Mouse (Mus musculus) stomach, embryonic 15.5 days (tissue): ENCODE data around the gene Nes. TPM values are rescaled to one million over a fixed set of nuclear protein-coding genes. Genes with fewer than 3 reads are reported as not detected.

Experiments
- ATAC-seq: fragments of 200-750 bp; cut with Nextera tagmentation; 2 replicates; pipeline ENCODE4 v1.8.0; 2017; ENCODE audit warnings: low read depth, moderate number of reproducible peaks, moderate TSS enrichment; ENCODE audit not compliant: insufficient read depth, low FRiP score
- H3K27ac ChIP-seq: fragments of 300-500 bp; sonication (generic); 2 replicates; pipeline ENCODE4 v1.5.1; 2015; ENCODE audit warnings: mild to moderate bottlenecking, inconsistent platforms
- H3K27me3 ChIP-seq: fragments of 300-500 bp; sonication (generic); replicated peaks from 2 replicates; pipeline ENCODE4 v1.6.1; 2015; ENCODE audit warnings: inconsistent platforms
- H3K36me3 ChIP-seq: fragments of 300-500 bp; sonication (generic); 2 replicates; pipeline ENCODE4 v1.6.1; 2015; ENCODE audit warnings: inconsistent platforms
- H3K4me1 ChIP-seq: fragments of 300-500 bp; sonication (generic); 2 replicates; pipeline ENCODE4 v1.6.1; 2015; ENCODE audit warnings: inconsistent platforms
- H3K4me2 ChIP-seq: fragments of 300-500 bp; sonication (generic); 2 replicates; pipeline ENCODE4 v1.6.1; 2015; ENCODE audit warnings: mild to moderate bottlenecking, inconsistent platforms
- H3K4me3 ChIP-seq: fragments of 300-500 bp; sonication (generic); replicated peaks from 2 replicates; pipeline ENCODE4 v1.5.1; 2015; ENCODE audit warnings: inconsistent platforms
- H3K9ac ChIP-seq: fragments of 300-500 bp; sonication (generic); 2 replicates; pipeline ENCODE4 v1.6.1; 2015; ENCODE audit warnings: inconsistent platforms
- H3K9me3 ChIP-seq: fragments of 300-500 bp; sonication (generic); 2 replicates; pipeline ENCODE4 v1.6.1; 2016; ENCODE audit warnings: inconsistent platforms
- WGBS: fragments of 180-500 bp; shearing (Covaris S2); methylation state at CpG from one replicate; pipeline ENCODE4 v1.1.7; 2015; 5-methylcytosine and 5-hydroxymethylcytosine counted together
- polyA plus RNA-seq: library from polyadenylated mRNA; unstranded; fragments of >200 nt; fragmentation: Nextera tagmentation; extraction: Ambion mirVana; gene quantifications from 2 replicates; pipeline ENCODE4 v1.2.1, GENCODE M21; 2015

Nes gene
- polyA plus RNA-seq, 1 experiment from 2014 or later, result 18.6 TPM

DNA sequence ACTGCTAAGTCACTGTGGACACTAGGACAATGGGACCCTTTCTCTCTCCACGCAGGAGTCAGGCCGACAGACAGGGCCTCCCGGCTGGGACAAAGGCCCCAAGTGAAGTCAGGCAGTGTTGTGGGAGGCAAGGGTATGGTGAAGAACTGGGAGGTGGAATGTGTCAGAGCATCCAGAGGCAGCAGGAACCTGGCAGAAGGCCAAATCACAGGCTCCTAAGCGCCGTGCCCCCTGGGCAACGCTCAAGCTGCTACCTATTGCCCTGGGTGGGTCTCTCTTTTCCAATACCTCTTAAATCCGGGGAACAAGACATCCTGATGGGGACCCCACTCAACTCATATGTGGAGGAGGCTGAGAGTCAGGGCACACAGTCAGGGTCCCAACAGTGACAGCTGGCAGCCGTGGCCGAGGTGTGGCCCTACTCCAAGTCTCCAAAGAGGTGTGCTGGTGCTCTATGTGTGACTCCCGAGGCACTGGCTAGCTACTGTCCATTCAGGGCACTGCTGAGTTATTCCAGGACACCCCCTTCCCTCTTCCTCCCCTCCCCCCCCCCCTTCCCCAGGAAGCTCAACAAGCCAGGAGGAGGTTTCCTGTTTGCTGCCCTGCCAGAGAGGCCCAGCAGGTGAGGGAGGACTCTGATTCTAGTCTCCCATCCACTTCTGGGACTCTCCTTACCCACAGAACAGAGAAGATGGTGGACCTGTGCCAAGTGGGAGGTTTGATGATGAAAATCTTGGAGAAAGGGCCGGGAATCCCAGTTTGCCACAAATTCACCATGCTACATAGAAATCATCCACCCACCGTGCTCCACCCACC is 14.8 kb downstream of the Nes start:
- peaks cover 26% of the 10 kb centered on the region for H3K27me3 ChIP-seq
- H3K9me3 ChIP-seq, result no peaks in the 10 kb centered on the region
- peak overlapping the region; percentile 57 for H3K27ac ChIP-seq
- H3K4me2 ChIP-seq, result no peak overlapping the region
- peaks cover 64% of the 10 kb centered on the region for H3K4me1 ChIP-seq
- WGBS, result 33% methylated on average over 12 of the region's 12 CpGs
- H3K36me3 ChIP-seq, result no peaks in the 10 kb centered on the region
- H3K4me3 ChIP-seq, result no peak overlapping the region
- ATAC-seq, result no peak
- no peak overlapping the region for H3K9ac ChIP-seq

DNA sequence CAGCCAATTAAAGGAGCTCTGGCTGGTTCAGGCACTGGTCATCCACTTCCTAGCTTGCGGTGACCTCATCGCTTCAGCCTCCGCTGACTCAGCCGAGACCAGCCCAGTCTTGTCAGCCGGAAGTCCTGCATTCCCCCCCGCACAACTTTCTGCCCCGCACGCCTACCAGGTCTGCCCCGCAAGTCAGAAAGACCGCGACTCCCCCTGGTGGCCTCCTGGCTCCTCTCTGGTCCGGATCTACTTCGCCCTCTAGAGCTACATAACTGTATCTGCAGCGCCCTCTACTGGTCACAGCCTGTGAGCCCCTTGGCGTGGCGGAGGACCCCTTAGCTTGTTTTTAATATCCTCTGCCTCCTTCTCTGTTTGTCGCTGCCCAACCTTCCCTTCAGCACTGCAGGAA is 16.0 kb downstream of the Nes start:
- Histone ChIP-seq H3K4me2 (peak overlapping the region; percentile 83), H3K4me1 (peaks cover 57% of the 10 kb centered on the region), H3K9ac (no peak overlapping the region), H3K27ac (peak overlapping the region; percentile 35; the same call in 1 of the 2 replicates), H3K27me3 (peaks cover 37% of the 10 kb centered on the region), H3K9me3 (no peaks in the 10 kb centered on the region), H3K4me3 (peak overlapping the region; percentile 40), H3K36me3 (no peaks in the 10 kb centered on the region)
- peak; percentile 42 for ATAC-seq
- 0% methylated on average over 17 of the region's 17 CpGs for WGBS

- H3K9ac ChIP-seq, result no peak overlapping the region
- WGBS, result 2% methylated on average over 15 of the region's 15 CpGs
- peaks cover 50% of the 10 kb centered on the region for H3K4me1 ChIP-seq
- peak overlapping the region; percentile 83 for H3K4me2 ChIP-seq
- no peaks in the 10 kb centered on the region for H3K36me3 ChIP-seq
- H3K27ac ChIP-seq, result no peak overlapping the region
- no peaks in the 10 kb centered on the region for H3K9me3 ChIP-seq
- H3K27me3 ChIP-seq, result peaks cover 45% of the 10 kb centered on the region
- ATAC-seq, result peak; percentile 16; the same call in 1 of the 2 replicates
- peak overlapping the region; percentile 40 for H3K4me3 ChIP-seq
Observed at GRCm38 (mm10) chr3:87987633-87988032, 16.8 kb downstream of the Nes start.

- Histone ChIP-seq H3K27ac (no peak overlapping the region), H3K4me2 (peak overlapping the region; percentile 83), H3K4me3 (peak overlapping the region; percentile 40), H3K4me1 (peaks cover 45% of the 10 kb centered on the region), H3K9ac (no peak overlapping the region), H3K27me3 (peaks cover 49% of the 10 kb centered on the region), H3K9me3 (no peaks in the 10 kb centered on the region), H3K36me3 (no peaks in the 10 kb centered on the region)
- ATAC-seq, result no peak
- 7% methylated on average over 15 of the region's 15 CpGs for WGBS
Observed at GRCm38 (mm10) chr3:87988068-87988467, 17.2 kb downstream of the Nes start.

- 26% methylated on average over 10 of the region's 10 CpGs for WGBS
- no peak overlapping the region for H3K9ac ChIP-seq
- no peaks in the 10 kb centered on the region for H3K9me3 ChIP-seq
- peaks cover 32% of the 10 kb centered on the region for H3K4me1 ChIP-seq
- no peak overlapping the region for H3K4me3 ChIP-seq
- H3K27me3 ChIP-seq, result peaks cover 64% of the 10 kb centered on the region
- ATAC-seq, result no peak
- H3K27ac ChIP-seq, result no peak overlapping the region
- H3K36me3 ChIP-seq, result no peaks in the 10 kb centered on the region
- no peak overlapping the region for H3K4me2 ChIP-seq
Observed at GRCm38 (mm10) chr3:87989935-87990334, 19.1 kb downstream of the Nes start.

- ATAC-seq, result no peak
- peaks cover 95% of the 10 kb centered on the region for H3K27me3 ChIP-seq
- no peak overlapping the region for H3K27ac ChIP-seq
- H3K4me2 ChIP-seq, result no peak overlapping the region
- H3K9ac ChIP-seq, result no peak overlapping the region
- no peaks in the 10 kb centered on the region for H3K36me3 ChIP-seq
- no peak overlapping the region for H3K4me3 ChIP-seq
- no peaks in the 10 kb centered on the region for H3K9me3 ChIP-seq
- H3K4me1 ChIP-seq, result peaks cover 7% of the 10 kb centered on the region
- WGBS, result 0% methylated on average over 1 of the region's 6 CpGs
Observed at GRCm38 (mm10) chr3:87993436-87993835, 22.6 kb downstream of the Nes start.

- Histone ChIP-seq H3K9ac (no peak overlapping the region), H3K4me1 (peaks cover 16% of the 10 kb centered on the region), H3K4me2 (no peak overlapping the region), H3K4me3 (no peak overlapping the region), H3K27me3 (peaks cover 96% of the 10 kb centered on the region), H3K36me3 (no peaks in the 10 kb centered on the region), H3K9me3 (no peaks in the 10 kb centered on the region), H3K27ac (no peak overlapping the region)
- ATAC-seq, result no peak
- WGBS, result 34% methylated on average over 11 of the region's 11 CpGs
Observed at GRCm38 (mm10) chr3:87995331-87995730, 24.5 kb downstream of the Nes start.

GRCm38 (mm10) chr3:87996401-87996800 is 25.5 kb downstream of the Nes start:
- ATAC-seq, result no peak
- Histone ChIP-seq H3K27me3 (peaks cover 96% of the 10 kb centered on the region), H3K27ac (no peak overlapping the region), H3K4me1 (peaks cover 16% of the 10 kb centered on the region), H3K9me3 (no peaks in the 10 kb centered on the region), H3K9ac (no peak overlapping the region), H3K4me2 (peak overlapping the region; percentile 58; the same call in 1 of the 2 replicates), H3K36me3 (no peaks in the 10 kb centered on the region), H3K4me3 (no peak overlapping the region; the same call in 1 of the 2 replicates)
- WGBS, result 3% methylated on average over 15 of the region's 15 CpGs

- H3K36me3 ChIP-seq, result no peaks in the 10 kb centered on the region
- H3K4me2 ChIP-seq, result peak overlapping the region; percentile 58
- H3K27me3 ChIP-seq, result peaks cover 96% of the 10 kb centered on the region
- no peak for ATAC-seq
- H3K4me1 ChIP-seq, result peaks cover 16% of the 10 kb centered on the region
- no peaks in the 10 kb centered on the region for H3K9me3 ChIP-seq
- H3K4me3 ChIP-seq, result peak overlapping the region; percentile 36
- H3K27ac ChIP-seq, result no peak overlapping the region
- no peak overlapping the region for H3K9ac ChIP-seq
- under 1% methylated on average over 49 of the region's 49 CpGs for WGBS
Observed at GRCm38 (mm10) chr3:87996971-87997614, 26.2 kb downstream of the Nes start.

DNA sequence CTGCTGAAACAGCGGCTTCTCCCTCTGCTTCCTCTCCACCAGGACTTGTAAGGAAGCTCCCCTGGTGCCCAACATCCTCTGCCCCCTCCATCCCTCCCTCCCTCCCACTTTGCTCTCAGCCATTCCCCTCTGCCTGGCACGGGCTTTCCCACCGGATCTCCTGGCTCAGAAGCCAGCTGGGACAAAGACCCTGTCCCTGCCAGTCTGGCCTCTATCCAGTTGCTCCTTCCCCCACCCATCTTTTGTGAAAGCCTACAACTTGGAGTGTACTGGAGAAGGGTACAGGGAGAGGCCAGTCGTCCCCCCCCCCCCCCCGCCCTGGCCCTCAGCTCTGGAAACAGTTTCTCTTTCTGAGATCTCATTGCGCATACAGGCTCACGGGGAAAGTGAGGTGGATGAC is 27.9 kb downstream of the Nes start:
- Histone ChIP-seq H3K27me3 (peaks cover 99% of the 10 kb centered on the region), H3K27ac (no peak overlapping the region), H3K36me3 (no peaks in the 10 kb centered on the region), H3K4me3 (no peak overlapping the region), H3K9ac (no peak overlapping the region), H3K9me3 (no peaks in the 10 kb centered on the region), H3K4me2 (no peak overlapping the region), H3K4me1 (peaks cover 16% of the 10 kb centered on the region)
- 2% methylated on average over 7 of the region's 7 CpGs for WGBS
- ATAC-seq, result no peak

DNA sequence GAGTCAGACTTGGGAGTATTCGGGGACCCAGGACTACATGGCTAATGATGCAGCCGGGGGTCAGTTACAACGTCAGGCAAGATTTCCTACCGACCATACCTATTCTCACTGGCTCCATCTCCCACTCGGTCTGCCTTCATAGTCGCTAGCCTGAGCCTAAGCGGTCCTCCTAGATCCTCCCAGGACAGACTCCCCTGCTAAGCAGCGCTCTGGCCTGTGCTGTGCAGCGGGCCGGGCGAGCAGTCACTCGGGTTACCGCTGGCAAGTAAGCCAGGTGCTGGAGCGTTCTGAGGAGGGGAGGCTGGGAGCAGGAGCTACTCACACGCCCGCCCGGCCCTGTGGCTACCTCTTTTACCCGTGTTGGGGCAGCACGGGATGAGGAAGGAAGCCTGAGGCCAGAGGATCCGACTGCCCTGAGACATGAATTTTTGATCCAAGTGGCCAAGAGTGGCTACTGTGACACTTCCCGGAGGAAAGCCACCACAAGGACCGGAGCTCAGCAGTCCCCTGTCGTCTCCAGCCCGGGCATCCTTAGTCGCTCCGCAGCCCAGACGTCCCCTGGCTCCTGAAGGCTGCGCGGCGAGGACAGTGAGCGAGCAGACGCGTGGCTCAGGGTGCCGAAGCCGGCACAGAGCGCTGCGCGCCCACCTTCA is 28.5 kb downstream of the Nes start:
- H3K4me2 ChIP-seq, result peak overlapping the region; percentile 71
- peaks cover 16% of the 10 kb centered on the region for H3K4me1 ChIP-seq
- 2% methylated on average over 38 of the region's 38 CpGs for WGBS
- no peak overlapping the region for H3K27ac ChIP-seq
- H3K9me3 ChIP-seq, result no peaks in the 10 kb centered on the region
- no peaks in the 10 kb centered on the region for H3K36me3 ChIP-seq
- no peak for ATAC-seq
- peak overlapping the region; percentile 35 for H3K4me3 ChIP-seq
- no peak overlapping the region for H3K9ac ChIP-seq
- peaks cover 96% of the 10 kb centered on the region for H3K27me3 ChIP-seq

DNA sequence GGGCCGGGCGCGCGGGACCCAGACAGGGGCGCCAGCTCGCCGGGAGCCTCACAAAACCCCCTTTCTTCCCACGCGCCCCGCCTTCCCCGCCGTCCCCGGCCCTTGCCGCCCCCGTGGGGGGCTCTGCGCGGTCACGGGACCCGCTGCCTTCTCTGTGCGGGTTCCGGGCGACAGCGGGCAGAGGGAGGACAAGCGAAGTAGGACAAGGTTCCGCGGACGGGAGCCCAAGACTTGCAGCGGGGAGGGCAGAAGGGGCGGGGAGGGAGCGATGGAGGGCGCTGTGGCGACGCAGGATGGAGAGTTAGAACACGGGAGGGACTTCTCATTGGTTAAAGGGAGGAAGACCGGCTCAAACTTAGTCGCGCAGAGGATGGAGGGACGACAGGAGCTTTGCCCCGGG is 29.3 kb downstream of the Nes start, which contains the start of gene Bcan:
TSS of gene Bcan (minus strand) at position 50 of the 400 bp plus-strand sequence.
- H3K36me3 ChIP-seq, result no peaks in the 10 kb centered on the region
- WGBS, result under 1% methylated on average over 38 of the region's 39 CpGs
- ATAC-seq, result no peak
- H3K4me2 ChIP-seq, result peak within 1 kb of the TSS; percentile 71
- no peaks in the 10 kb centered on the region for H3K9me3 ChIP-seq
- H3K4me1 ChIP-seq, result peaks cover 15% of the 10 kb centered on the region
- H3K9ac ChIP-seq, result no peak within 1 kb of the TSS
- peak within 1 kb of the TSS; percentile 35 for H3K4me3 ChIP-seq
- H3K27me3 ChIP-seq, result peaks cover 88% of the 10 kb centered on the region
- H3K27ac ChIP-seq, result no peak within 1 kb of the TSS
